Mouse (Mus musculus) forebrain, embryonic 14.5 days (tissue): ENCODE results near the gene Tead2. TPM values are rescaled to one million over a fixed set of nuclear protein-coding genes. Genes with fewer than 3 reads are reported as not detected.
A peak's percentile ranks its signal among the peaks of the same experiment; 100 is the strongest.

Source experiments
- ATAC-seq: fragments of 200-750 bp; cut with Nextera tagmentation; 2 replicates; pipeline ENCODE4 v1.8.0; 2017; ENCODE audit warnings: mild to moderate bottlenecking, moderate library complexity
- DNase-seq: peaks from one replicate; pipeline ENCODE4 v3.0.0-alpha.2; 2015; ENCODE audit warnings: low spot score
- H3K27ac ChIP-seq: fragments of 300-500 bp; sonication (generic); 2 replicates; pipeline ENCODE4 v1.5.1; 2014; ENCODE audit warnings: low read depth, mild to moderate bottlenecking, control low read depth, low read length, moderate library complexity
- H3K27me3 ChIP-seq: fragments of 300-500 bp; sonication (generic); replicated peaks from 2 replicates; pipeline ENCODE4 v1.6.1; 2014; ENCODE audit warnings: low read length, control low read depth, mixed read lengths; ENCODE audit not compliant: control insufficient read depth, insufficient read depth
- H3K36me3 ChIP-seq: fragments of 300-500 bp; sonication (generic); 2 replicates; pipeline ENCODE4 v1.6.1; 2014; ENCODE audit warnings: low read length, control low read depth; ENCODE audit not compliant: control insufficient read depth, insufficient read depth
- H3K4me1 ChIP-seq: fragments of 300-500 bp; sonication (generic); 2 replicates; pipeline ENCODE4 v1.6.1; 2014; ENCODE audit warnings: antibody characterized with exemption, low read length, control low read depth; ENCODE audit not compliant: control insufficient read depth, insufficient read depth
- H3K4me2 ChIP-seq: fragments of 300-500 bp; sonication (generic); 2 replicates; pipeline ENCODE4 v1.6.1; 2014; ENCODE audit warnings: mild to moderate bottlenecking, control low read depth, low read length
- H3K4me3 ChIP-seq: fragments of 300-500 bp; sonication (generic); 2 replicates; pipeline ENCODE4 v1.5.1; 2014; ENCODE audit warnings: low read depth, low read length, control low read depth
- H3K9ac ChIP-seq: fragments of 300-500 bp; sonication (generic); 2 replicates; pipeline ENCODE4 v1.6.1; 2014; ENCODE audit warnings: mild to moderate bottlenecking, low read length, control low read depth, moderate library complexity
- H3K9me3 ChIP-seq: fragments of 300-500 bp; sonication (generic); replicated peaks from 2 replicates; pipeline ENCODE4 v1.6.1; 2016; ENCODE audit warnings: low read length, control low read depth, mixed read lengths; ENCODE audit not compliant: control insufficient read depth
- WGBS: fragments of 180-500 bp; shearing (Covaris S2); extraction: QIAGEN DNeasy Blood & Tissue Kit; methylation state at CpG from one replicate; pipeline ENCODE4 v1.1.7; 2014; 5-methylcytosine and 5-hydroxymethylcytosine counted together
- polyA plus RNA-seq: library from polyadenylated mRNA; unstranded; fragments of >200 nt; fragmentation: Nextera tagmentation; extraction: Ambion mirVana; gene quantifications from 2 replicates; pipeline ENCODE4 v1.2.1, GENCODE M21; 2014

Gene Tead2
- polyA plus RNA-seq, 1 experiment from 2014 or later = 95.7 TPM

- Histone ChIP-seq H3K27me3 (peaks cover 16% of the 10 kb centered on the region; the same call in 1 of the 2 replicates), H3K4me2 (no peak overlapping the region), H3K4me1 (no peaks in the 10 kb centered on the region), H3K4me3 (no peak overlapping the region), H3K36me3 (no peaks in the 10 kb centered on the region), H3K9ac (no peak overlapping the region), H3K27ac (no peak overlapping the region), H3K9me3 (0 out of 2 replicates have a peak, but pooled peaks cover 2% of the 10 kb centered on the region)
- 82% methylated on average over 6 of the region's 6 CpGs for WGBS
- ATAC-seq = no peak
- DNase-seq = no peak
These were observed 7.3 kb upstream of the Tead2 start for GRCm38 (mm10) chr7:45208260-45208659.

- Histone ChIP-seq H3K27me3 (peaks cover 14% of the 10 kb centered on the region; the same call in 1 of the 2 replicates), H3K27ac (no peak overlapping the region), H3K4me2 (no peak overlapping the region), H3K4me3 (no peak overlapping the region), H3K36me3 (no peaks in the 10 kb centered on the region), H3K9ac (no peak overlapping the region), H3K4me1 (peaks cover 2% of the 10 kb centered on the region; the same call in 1 of the 2 replicates), H3K9me3 (0 out of 2 replicates have a peak, but pooled peaks cover 2% of the 10 kb centered on the region)
- DNase-seq = no peak
- 80% methylated on average over 10 of the region's 10 CpGs for WGBS
- no peak for ATAC-seq
These were observed 4.5 kb upstream of the Tead2 start for GRCm38 (mm10) chr7:45211070-45211469.

DNA sequence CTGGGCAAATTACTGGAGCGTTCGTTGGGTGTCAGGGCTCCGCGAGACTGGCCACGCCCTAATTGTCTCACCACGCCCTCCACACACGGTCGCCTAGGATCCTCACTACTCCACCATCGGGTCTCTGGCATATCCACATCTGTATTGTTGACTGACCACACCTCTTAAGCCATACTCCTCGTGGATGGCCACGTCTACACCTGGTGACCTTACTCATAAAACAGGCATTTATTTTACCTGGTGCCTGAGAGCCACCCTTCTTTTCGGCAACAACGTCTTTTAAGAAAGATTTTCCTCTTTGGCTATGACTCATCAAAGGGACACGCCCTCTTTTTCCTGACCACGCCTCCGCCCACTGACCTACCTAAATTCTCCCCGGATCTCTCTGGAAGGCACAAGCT, 3.7 kb upstream of the Tead2 start, which contains the start of gene Dkkl1:
Gene Dkkl1, minus strand, starts transcription at position 297 of the 401 bp plus-strand sequence.
- no peak within 1 kb of the TSS for H3K4me3 ChIP-seq
- WGBS = 8% methylated on average over 17 of the region's 17 CpGs

GRCm38 (mm10) chr7:45212356-45212755, 3.2 kb upstream of the Tead2 start:
- 0 out of 2 replicates have a peak, but pooled peaks cover 2% of the 10 kb centered on the region for H3K9me3 ChIP-seq
- no peak for DNase-seq
- H3K9ac ChIP-seq = no peak overlapping the region
- peaks cover 14% of the 10 kb centered on the region; the same call in 1 of the 2 replicates for H3K27me3 ChIP-seq
- no peak overlapping the region for H3K27ac ChIP-seq
- 80% methylated on average over 7 of the region's 7 CpGs for WGBS
- no peaks in the 10 kb centered on the region for H3K36me3 ChIP-seq
- H3K4me1 ChIP-seq = peaks cover 12% of the 10 kb centered on the region
- ATAC-seq = no peak
- H3K4me2 ChIP-seq = no peak overlapping the region
- no peak overlapping the region for H3K4me3 ChIP-seq

More for the DNA sequence above, 3.7 kb upstream of the Tead2 start, which contains the start of gene Dkkl1:
- Histone ChIP-seq H3K9me3 (0 out of 2 replicates have a peak, but pooled peaks cover 2% of the 10 kb centered on the region), H3K9ac (no peak within 1 kb of the TSS), H3K27me3 (peaks cover 14% of the 10 kb centered on the region; the same call in 1 of the 2 replicates), H3K36me3 (no peaks in the 10 kb centered on the region), H3K4me1 (peaks cover 7% of the 10 kb centered on the region; the same call in 1 of the 2 replicates), H3K27ac (no peak within 1 kb of the TSS), H3K4me2 (no peak within 1 kb of the TSS)
- no peak for ATAC-seq
- DNase-seq = no peak

- H3K4me3 ChIP-seq = no peak overlapping the region
- H3K27me3 ChIP-seq = peaks cover 14% of the 10 kb centered on the region; the same call in 1 of the 2 replicates
- H3K9ac ChIP-seq = no peak overlapping the region
- peaks cover 16% of the 10 kb centered on the region for H3K4me1 ChIP-seq
- ATAC-seq = no peak
- no peak overlapping the region for H3K27ac ChIP-seq
- peaks cover 7% of the 10 kb centered on the region; the same call in 1 of the 2 replicates for H3K36me3 ChIP-seq
- no peak for DNase-seq
- H3K4me2 ChIP-seq = no peak overlapping the region
- H3K9me3 ChIP-seq = no peaks in the 10 kb centered on the region
- 67% methylated on average over 5 of the region's 5 CpGs for WGBS
These were observed 1.8 kb upstream of the Tead2 start for GRCm38 (mm10) chr7:45213708-45214107.

DNA sequence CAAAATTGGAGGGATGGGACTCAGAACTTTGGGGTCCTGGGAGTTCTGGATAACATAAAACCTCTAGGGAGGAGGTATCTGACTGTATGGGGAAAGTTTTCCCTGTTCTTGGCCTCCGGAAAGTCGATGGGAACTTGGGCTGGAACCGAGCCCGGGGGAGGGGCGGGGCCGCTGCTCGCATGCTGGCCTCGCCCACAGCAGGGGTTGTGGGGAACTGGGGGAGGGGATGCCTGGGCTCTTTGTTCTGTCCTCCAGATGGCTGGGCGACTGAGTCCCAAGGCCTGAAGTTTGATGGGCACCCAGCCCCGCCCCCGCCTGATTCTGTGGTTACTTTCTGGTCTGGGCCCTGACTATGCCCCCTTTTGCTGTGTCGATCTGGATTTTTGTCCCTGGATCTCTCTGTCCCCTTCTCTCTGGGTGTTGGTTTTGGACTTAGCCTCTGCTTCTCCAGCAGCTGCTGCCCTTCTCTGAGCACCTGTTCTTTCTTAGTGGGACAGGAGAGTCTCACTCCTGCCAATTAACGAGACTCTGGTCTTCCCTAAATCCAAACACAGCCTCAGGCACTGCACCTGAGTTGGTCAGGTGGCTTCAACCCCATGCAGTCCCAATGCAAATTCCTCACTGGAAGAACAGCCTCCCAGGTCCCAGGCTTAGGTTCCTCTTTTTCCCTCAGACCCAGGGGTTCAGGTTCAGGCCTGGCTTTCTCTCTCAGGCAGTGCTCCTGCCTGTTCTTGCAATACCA, 1.1 kb downstream of the Tead2 start:
- no peaks in the 10 kb centered on the region for H3K9me3 ChIP-seq

GRCm38 (mm10) chr7:45221680-45222079, 6.1 kb downstream of the Tead2 start:
- ATAC-seq (no peak), DNase-seq (no peak)
- WGBS = 85% methylated on average over 2 of the region's 2 CpGs
- Histone ChIP-seq H3K9ac (no peak overlapping the region), H3K4me2 (no peak overlapping the region), H3K36me3 (peaks cover 78% of the 10 kb centered on the region), H3K27ac (no peak overlapping the region), H3K27me3 (no peaks in the 10 kb centered on the region), H3K9me3 (no peaks in the 10 kb centered on the region), H3K4me3 (no peak overlapping the region), H3K4me1 (peaks cover 10% of the 10 kb centered on the region)

More for the DNA sequence above, 1.1 kb downstream of the Tead2 start:
- Histone ChIP-seq H3K4me3 (peak overlapping the region; percentile 65), H3K27me3 (no peaks in the 10 kb centered on the region), H3K4me2 (peak overlapping the region; percentile 84), H3K4me1 (peaks cover 16% of the 10 kb centered on the region), H3K9ac (peak overlapping the region; percentile 95), H3K27ac (peak overlapping the region; percentile 90), H3K36me3 (peaks cover 33% of the 10 kb centered on the region)
- ATAC-seq = peak; percentile 87
- WGBS = 1% methylated on average over 12 of the region's 13 CpGs
- peak; percentile 95 for DNase-seq

DNA sequence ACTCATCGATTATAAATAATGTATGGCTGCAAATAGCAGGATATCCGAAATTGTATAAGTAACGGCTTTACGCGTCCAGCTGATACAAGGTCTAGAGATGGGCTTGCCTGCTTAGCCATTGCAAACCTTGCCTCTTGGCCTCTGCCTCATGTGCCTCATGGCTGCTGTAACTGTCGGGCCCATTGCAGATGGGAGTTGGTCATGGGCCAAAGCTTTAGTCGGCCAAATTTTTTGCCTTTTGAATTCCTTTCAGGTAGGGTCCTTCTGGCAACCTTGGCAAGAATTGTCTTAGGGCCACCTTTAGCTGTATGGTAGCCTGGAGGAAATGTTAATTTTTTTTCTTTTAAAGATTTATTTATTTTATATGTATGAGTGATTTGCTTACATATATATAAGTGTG, 9.3 kb downstream of the Tead2 start:
- Histone ChIP-seq H3K27me3 (no peaks in the 10 kb centered on the region), H3K4me3 (no peak overlapping the region), H3K9ac (no peak overlapping the region), H3K36me3 (peaks cover 88% of the 10 kb centered on the region), H3K27ac (no peak overlapping the region), H3K4me2 (no peak overlapping the region), H3K4me1 (no peaks in the 10 kb centered on the region), H3K9me3 (no peaks in the 10 kb centered on the region)
- ATAC-seq (no peak), DNase-seq (no peak)
- WGBS = 86% methylated on average over 7 of the region's 7 CpGs

GRCm38 (mm10) chr7:45226421-45226820, 10.9 kb downstream of the Tead2 start:
- peaks cover 82% of the 10 kb centered on the region for H3K36me3 ChIP-seq
- WGBS = 98% methylated on average over 5 of the region's 5 CpGs
- no peaks in the 10 kb centered on the region for H3K27me3 ChIP-seq
- DNase-seq = no peak
- no peaks in the 10 kb centered on the region for H3K9me3 ChIP-seq
- ATAC-seq = no peak
- H3K27ac ChIP-seq = no peak overlapping the region
- H3K9ac ChIP-seq = no peak overlapping the region
- no peak overlapping the region for H3K4me3 ChIP-seq
- no peak overlapping the region for H3K4me2 ChIP-seq
- no peaks in the 10 kb centered on the region for H3K4me1 ChIP-seq
